Mouse (Mus musculus) MEL (cell line): ENCODE results near the gene Itprip. TPM values are rescaled to one million over a fixed set of nuclear protein-coding genes. Genes with fewer than 3 reads are reported as not detected.
A peak's percentile ranks its signal among the peaks of the same experiment; 100 is the strongest.

Experiments
- DNase-seq: peaks from one replicate; pipeline ENCODE4 v3.0.0; 2011; ENCODE audit warnings: low read depth, low spot score
- H3K27ac ChIP-seq: 2 replicates; pipeline ENCODE4 v1.5.1; 2012; ENCODE audit warnings: low read depth, mild to moderate bottlenecking, control low read depth, low read length, moderate library complexity; ENCODE audit not compliant: control insufficient read depth
- H3K27me3 ChIP-seq, 2 experiments: fragments of 150-350 bp in 1 of 2; sonication (generic) in 1 of 2; 2 replicates each; pipeline ENCODE4 v1.6.1; 2012; ENCODE audit warnings: low read length in 2 of 2, mild to moderate bottlenecking in 2 of 2, improper control_type of control experiment in 1 of 2, moderate library complexity in 1 of 2; ENCODE audit not compliant: insufficient read depth in 2 of 2, control insufficient read depth in 1 of 2
- H3K36me3 ChIP-seq, 2 experiments: 2 replicates each; pipeline ENCODE4 v1.6.1; 2012 to 2014; ENCODE audit warnings: low read length in 2 of 2, improper control_type of control experiment in 1 of 2, inconsistent platforms in 1 of 2, mild to moderate bottlenecking in 1 of 2; ENCODE audit not compliant: insufficient read depth in 2 of 2, control insufficient read depth in 1 of 2
- H3K4me1 ChIP-seq, 2 experiments: fragments of 150-350 bp in 1 of 2; sonication (generic) in 1 of 2; 2 replicates each; pipeline ENCODE4 v1.6.1; 2012; ENCODE audit warnings: low read length in 2 of 2, improper control_type of control experiment in 1 of 2, mild to moderate bottlenecking in 1 of 2; ENCODE audit not compliant: insufficient read depth in 2 of 2, control insufficient read depth in 1 of 2
- H3K4me3 ChIP-seq, 2 experiments: fragments of 150-350 bp in 1 of 2; sonication (generic) in 1 of 2; 2 replicates each; pipeline ENCODE4 v1.5.1; 2012; ENCODE audit warnings: low read depth in 2 of 2, low read length in 2 of 2, mild to moderate bottlenecking in 2 of 2, moderate library complexity in 2 of 2, control low read depth in 1 of 2, improper control_type of control experiment in 1 of 2; ENCODE audit not compliant: control insufficient read depth in 1 of 2, insufficient read depth in 1 of 2
- H3K79me2 ChIP-seq: 2 replicates; pipeline ENCODE4 v1.6.1; 2012; ENCODE audit warnings: mild to moderate bottlenecking, low read length, moderate library complexity; ENCODE audit not compliant: control insufficient read depth, poor library complexity, insufficient read depth
- H3K9ac ChIP-seq: 2 replicates; pipeline ENCODE4 v1.6.1; 2012; ENCODE audit warnings: low read depth, mild to moderate bottlenecking, control low read depth, low read length, moderate library complexity; ENCODE audit not compliant: control insufficient read depth, poor library complexity, severe bottlenecking
- H3K9me3 ChIP-seq: fragments of 150-350 bp; sonication (generic); replicated peaks from 2 replicates; pipeline ENCODE4 v1.6.1; 2012; ENCODE audit warnings: mild to moderate bottlenecking, low read length, improper control_type of control experiment, moderate library complexity; ENCODE audit not compliant: insufficient read depth
- BHLHE40 ChIP-seq: IDR thresholded peaks from 2 replicates; pipeline ENCODE4 v1.6.1; 2012; ENCODE audit warnings: low read depth, mild to moderate bottlenecking, inconsistent platforms, low read length, improper control_type of control experiment, borderline replicate concordance
- E2F4 ChIP-seq: IDR thresholded peaks from 2 replicates; pipeline ENCODE4 v1.6.1; 2011; ENCODE audit warnings: low read depth, low read length, improper control_type of control experiment, borderline replicate concordance
- ELF1 ChIP-seq: IDR thresholded peaks from 2 replicates; pipeline ENCODE4 v1.6.1; 2014; ENCODE audit warnings: low read depth, mild to moderate bottlenecking, inconsistent platforms, low read length, improper control_type of control experiment, moderate library complexity
- GABPA ChIP-seq: IDR thresholded peaks from 2 replicates; pipeline ENCODE4 v1.6.1; 2012; ENCODE audit warnings: low read depth, mild to moderate bottlenecking, inconsistent platforms, low read length, improper control_type of control experiment, moderate library complexity
- GATA1 ChIP-seq: IDR thresholded peaks from 2 replicates; pipeline ENCODE4 v1.6.1; 2011; ENCODE audit warnings: low read depth, low read length, improper control_type of control experiment
- MAFK ChIP-seq: IDR thresholded peaks from 2 replicates; pipeline ENCODE4 v1.6.1; 2011; ENCODE audit warnings: low read depth, mild to moderate bottlenecking, low read length, improper control_type of control experiment, borderline replicate concordance
- MAX ChIP-seq: IDR thresholded peaks from 2 replicates; pipeline ENCODE4 v1.6.1; 2011; ENCODE audit warnings: low read length, improper control_type of control experiment
- MYB ChIP-seq: IDR thresholded peaks from 2 replicates; pipeline ENCODE4 v1.6.1; 2011; ENCODE audit warnings: mild to moderate bottlenecking, low read depth, low read length, improper control_type of control experiment
- NELFE ChIP-seq: IDR thresholded peaks from 2 replicates; pipeline ENCODE4 v1.6.1; 2011; ENCODE audit warnings: low read depth, low read length, improper control_type of control experiment
- NRF1 ChIP-seq: IDR thresholded peaks from 2 replicates; pipeline ENCODE4 v1.6.1; 2014; ENCODE audit warnings: low read depth, mild to moderate bottlenecking, inconsistent platforms, low read length, improper control_type of control experiment, moderate library complexity; ENCODE audit not compliant: poor library complexity, insufficient read depth, severe bottlenecking
- POLR2AphosphoS2 ChIP-seq: IDR thresholded peaks from 2 replicates; pipeline ENCODE4 v1.6.1; 2011; ENCODE audit warnings: low read length, improper control_type of control experiment
- RCOR1 ChIP-seq: IDR thresholded peaks from 2 replicates; pipeline ENCODE4 v1.6.1; 2012; ENCODE audit warnings: low read depth, mild to moderate bottlenecking, inconsistent platforms, low read length, improper control_type of control experiment
- SMC3 ChIP-seq: IDR thresholded peaks from 2 replicates; pipeline ENCODE4 v1.6.1; 2011; ENCODE audit warnings: low read depth, low read length, improper control_type of control experiment
- TAL1 ChIP-seq: IDR thresholded peaks from 2 replicates; pipeline ENCODE4 v1.6.1; 2012; ENCODE audit warnings: mild to moderate bottlenecking, inconsistent platforms, low read length, moderate library complexity, mixed read lengths
- TCF12 ChIP-seq: IDR thresholded peaks from 2 replicates; pipeline ENCODE4 v1.6.1; 2014; ENCODE audit warnings: low read depth, mild to moderate bottlenecking, inconsistent platforms, low read length, improper control_type of control experiment, moderate library complexity
- UBTF ChIP-seq: IDR thresholded peaks from 2 replicates; pipeline ENCODE4 v1.6.1; 2012; ENCODE audit warnings: low read depth, mild to moderate bottlenecking, inconsistent platforms, low read length, improper control_type of control experiment, moderate library complexity, borderline replicate concordance; ENCODE audit not compliant: insufficient read depth
- ZC3H11A ChIP-seq: IDR thresholded peaks from 2 replicates; pipeline ENCODE4 v1.6.1; 2012; ENCODE audit warnings: low read depth, mild to moderate bottlenecking, inconsistent platforms, low read length, improper control_type of control experiment
- ZKSCAN1 ChIP-seq: IDR thresholded peaks from 2 replicates; pipeline ENCODE4 v1.6.1; 2012; ENCODE audit warnings: low read depth, mild to moderate bottlenecking, inconsistent platforms, low read length, improper control_type of control experiment, moderate library complexity
- ZMIZ1 ChIP-seq: IDR thresholded peaks from 2 replicates; pipeline ENCODE4 v1.6.1; 2012; ENCODE audit warnings: low read depth, mild to moderate bottlenecking, inconsistent platforms, low read length, improper control_type of control experiment, moderate library complexity
- ZNF384 ChIP-seq: IDR thresholded peaks from 2 replicates; pipeline ENCODE4 v1.6.1; 2012; ENCODE audit warnings: low read depth, mild to moderate bottlenecking, inconsistent platforms, low read length, improper control_type of control experiment
- polyA plus RNA-seq, 2 experiments: library from polyadenylated mRNA; stranded (reverse) in 1 of 2; unstranded in 1 of 2; fragments of >175 nt in 1 of 2; fragments of >200 nt in 1 of 2; gene quantifications; 2 replicates each; pipeline versions ENCODE4 v1.2.1 to v1.2.4; 2012; ENCODE audit warnings: low replicate concordance in 2 of 2, low read depth in 1 of 2; ENCODE audit not compliant: insufficient read length in 2 of 2, insufficient read depth in 1 of 2, missing spikeins in 1 of 2
- total RNA-seq: library from RNA; depleted of rRNA; stranded (reverse); fragments of 300-350 nt; gene quantifications from 2 replicates; pipeline ENCODE4 v1.2.3, GENCODE M21; 2012

Gene Itprip
- total and polyA plus RNA-seq, 3 experiments = 26.3 to 26.9 TPM; not detected in 1

DNA sequence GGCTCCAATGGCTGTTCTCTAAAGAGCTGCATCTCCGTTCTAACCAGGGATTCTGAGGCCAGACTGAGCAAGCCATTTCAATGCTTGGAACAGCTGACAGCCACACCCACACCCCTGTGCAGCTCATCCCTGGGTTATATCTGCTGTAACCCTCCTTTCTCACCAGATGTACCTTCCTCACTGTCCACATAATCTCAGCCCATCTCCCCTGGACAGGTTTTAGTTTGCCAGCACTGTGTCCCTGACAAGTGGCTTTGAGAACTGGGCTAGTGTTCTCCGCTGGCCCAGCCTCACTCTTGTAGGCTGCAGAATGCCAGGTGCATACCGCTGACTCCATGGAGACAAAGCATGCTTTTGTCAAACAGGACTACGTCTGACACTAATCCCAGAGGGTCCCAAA is 1.7 kb downstream of the Itprip start:
- peaks cover 0 to 14% of the 10 kb centered on the region in 2 experiments; a peak in 3 of 4 replicates for H3K36me3 ChIP-seq
- peak overlapping the region; percentile 58 to 98 for H3K4me3 ChIP-seq
- H3K4me1 ChIP-seq = peaks cover 3 to 20% of the 10 kb centered on the region in 2 experiments
- TF ChIP-seq POLR2AphosphoS2 (no peak), NELFE (no peak), ZKSCAN1 (no peak), NRF1 (no peak)
- peak; percentile 35 for DNase-seq
- H3K27me3 ChIP-seq = no peaks in the 10 kb centered on the region
- peak overlapping the region; percentile 97 for H3K9ac ChIP-seq
- H3K79me2 ChIP-seq = peaks cover 34% of the 10 kb centered on the region
- no peak overlapping the region for H3K27ac ChIP-seq
- H3K9me3 ChIP-seq = no peaks in the 10 kb centered on the region

DNA sequence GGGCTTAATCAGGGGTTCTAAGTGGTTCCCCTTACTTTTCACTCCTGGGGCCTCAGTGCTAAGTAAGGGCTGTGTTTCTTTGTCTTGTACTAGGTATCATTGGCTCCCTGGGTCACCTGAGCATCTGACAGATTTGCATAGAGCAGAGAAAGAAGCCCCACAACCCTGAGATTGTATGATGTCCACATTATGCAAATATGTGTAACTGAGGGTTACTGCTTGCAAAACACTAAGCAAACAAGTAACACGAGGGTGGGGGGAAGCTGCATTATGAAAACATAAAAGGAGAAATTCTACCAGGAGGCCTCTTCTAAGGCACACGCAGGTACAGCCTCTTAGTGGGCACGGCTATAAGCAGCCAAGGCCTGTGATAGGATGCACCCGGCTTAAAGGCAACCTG is 3.8 kb downstream of the Itprip start:
- H3K4me1 ChIP-seq = peaks cover 8 to 28% of the 10 kb centered on the region in 2 experiments

DNA sequence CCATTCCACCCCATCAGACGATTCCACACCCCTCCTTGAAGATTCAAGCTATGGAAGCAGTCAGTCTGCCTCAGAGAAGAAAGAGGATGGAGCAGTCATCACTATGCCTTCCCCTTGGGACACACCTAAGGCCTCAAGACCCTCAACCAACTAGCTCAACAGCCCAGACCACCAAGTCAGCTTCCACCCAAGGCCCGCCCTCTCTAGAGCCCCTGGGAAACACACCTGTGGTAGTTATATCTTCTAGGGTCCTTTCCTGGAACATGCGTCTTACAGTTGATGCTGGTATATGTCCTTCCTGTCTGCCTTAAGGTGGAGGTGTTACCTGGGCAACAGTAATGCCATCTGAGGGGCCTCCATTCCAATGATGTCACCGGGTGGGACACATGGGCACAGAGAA is 4.9 kb downstream of the Itprip start:
- Histone ChIP-seq H3K79me2 (peaks cover 39% of the 10 kb centered on the region), H3K9ac (no peak overlapping the region), H3K36me3 (peaks cover 0 to 27% of the 10 kb centered on the region in 2 experiments; a peak in 3 of 4 replicates), H3K9me3 (no peaks in the 10 kb centered on the region), H3K27ac (no peak overlapping the region), H3K4me3 (no peak overlapping the region), H3K4me1 (peaks cover 13 to 37% of the 10 kb centered on the region in 2 experiments), H3K27me3 (no peaks in the 10 kb centered on the region)
- DNase-seq = peak; percentile 6
- no peak for TF ChIP-seq MAFK
- no peak for TF ChIP-seq GATA1

More for the DNA sequence above, 3.8 kb downstream of the Itprip start:
- no peaks in the 10 kb centered on the region for H3K27me3 ChIP-seq
- no peak overlapping the region for H3K9ac ChIP-seq
- no peaks in the 10 kb centered on the region for H3K9me3 ChIP-seq
- peaks cover 0 to 23% of the 10 kb centered on the region in 2 experiments; a peak in 3 of 4 replicates for H3K36me3 ChIP-seq
- H3K4me3 ChIP-seq = no peak overlapping the region
- TF ChIP-seq ZNF384 = no peak
- TF ChIP-seq ZC3H11A = no peak
- TF ChIP-seq MAX = no peak
- no peak for TF ChIP-seq BHLHE40
- TF ChIP-seq TAL1 = no peak; the same call in 1 of the 2 replicates
- TF ChIP-seq ELF1 = no peak
- TF ChIP-seq GATA1 = no peak
- TF ChIP-seq E2F4 = no peak
- no peak for TF ChIP-seq SMC3
- no peak for TF ChIP-seq RCOR1
- no peak for TF ChIP-seq MYB
- TF ChIP-seq GABPA = no peak
- no peak for TF ChIP-seq ZMIZ1
- TF ChIP-seq UBTF = no peak
- no peak for TF ChIP-seq TCF12
- TF ChIP-seq, all 39 proteins: peak for 0
- DNase-seq = peak; percentile 8
- no peak overlapping the region for H3K27ac ChIP-seq
- peaks cover 34% of the 10 kb centered on the region for H3K79me2 ChIP-seq
